Mouse (Mus musculus) intestine, embryonic 14.5 days (tissue): ENCODE measurements around the gene Kdm5a. TPM values are rescaled to one million over a fixed set of nuclear protein-coding genes. Genes with fewer than 3 reads are reported as not detected.

Experiments used
- ATAC-seq: fragments of 200-750 bp; cut with Nextera tagmentation; replicated peaks from 2 replicates; pipeline ENCODE4 v1.8.0; 2017; ENCODE audit warnings: low read depth, moderate number of reproducible peaks, moderate TSS enrichment, moderate library complexity; ENCODE audit not compliant: low FRiP score, low TSS enrichment
- DNase-seq: peaks from one replicate; pipeline ENCODE4 v3.0.0-alpha.2; 2018; ENCODE audit warnings: low spot score
- H3K27ac ChIP-seq: fragments of 300-500 bp; sonication (generic); 2 replicates; pipeline ENCODE4 v1.5.1; 2014; ENCODE audit warnings: low read depth, mild to moderate bottlenecking, control low read depth
- H3K27me3 ChIP-seq: fragments of 300-500 bp; sonication (generic); replicated peaks from 2 replicates; pipeline ENCODE4 v1.6.1; 2014; ENCODE audit warnings: low read length, control low read depth; ENCODE audit not compliant: control insufficient read depth, insufficient read depth
- H3K36me3 ChIP-seq: fragments of 300-500 bp; sonication (generic); 2 replicates; pipeline ENCODE4 v1.6.1; 2014; ENCODE audit warnings: low read length, control low read depth; ENCODE audit not compliant: control insufficient read depth, insufficient read depth
- H3K4me1 ChIP-seq: fragments of 300-500 bp; sonication (generic); replicated peaks from 2 replicates; pipeline ENCODE4 v1.6.1; 2014; ENCODE audit warnings: low read length, control low read depth, mixed read lengths; ENCODE audit not compliant: control insufficient read depth, insufficient read depth
- H3K4me2 ChIP-seq: fragments of 300-500 bp; sonication (generic); 2 replicates; pipeline ENCODE4 v1.6.1; 2014; ENCODE audit warnings: low read length
- H3K4me3 ChIP-seq: fragments of 300-500 bp; sonication (generic); 2 replicates; pipeline ENCODE4 v1.5.1; 2014; ENCODE audit warnings: low read depth, low read length, control low read depth, mixed read lengths
- H3K9ac ChIP-seq: fragments of 300-500 bp; sonication (generic); 2 replicates; pipeline ENCODE4 v1.6.1; 2014; ENCODE audit warnings: mild to moderate bottlenecking, low read length
- H3K9me3 ChIP-seq: fragments of 300-500 bp; sonication (generic); 2 replicates; pipeline ENCODE4 v1.6.1; 2016; ENCODE audit warnings: low read length, control low read depth; ENCODE audit not compliant: control insufficient read depth
- WGBS: fragments of 180-500 bp; shearing (Covaris S2); extraction: QIAGEN DNeasy Blood & Tissue Kit; methylation state at CpG from one replicate; pipeline ENCODE4 v1.1.7; 2014; 5-methylcytosine and 5-hydroxymethylcytosine counted together
- polyA plus RNA-seq: library from polyadenylated mRNA; unstranded; fragments of >200 nt; fragmentation: Nextera tagmentation; extraction: Ambion mirVana; gene quantifications from 2 replicates; pipeline ENCODE4 v1.2.1, GENCODE M21; 2014

Gene Kdm5a
- polyA plus RNA-seq, 1 experiment from 2014 or later: 50.6 TPM

DNA sequence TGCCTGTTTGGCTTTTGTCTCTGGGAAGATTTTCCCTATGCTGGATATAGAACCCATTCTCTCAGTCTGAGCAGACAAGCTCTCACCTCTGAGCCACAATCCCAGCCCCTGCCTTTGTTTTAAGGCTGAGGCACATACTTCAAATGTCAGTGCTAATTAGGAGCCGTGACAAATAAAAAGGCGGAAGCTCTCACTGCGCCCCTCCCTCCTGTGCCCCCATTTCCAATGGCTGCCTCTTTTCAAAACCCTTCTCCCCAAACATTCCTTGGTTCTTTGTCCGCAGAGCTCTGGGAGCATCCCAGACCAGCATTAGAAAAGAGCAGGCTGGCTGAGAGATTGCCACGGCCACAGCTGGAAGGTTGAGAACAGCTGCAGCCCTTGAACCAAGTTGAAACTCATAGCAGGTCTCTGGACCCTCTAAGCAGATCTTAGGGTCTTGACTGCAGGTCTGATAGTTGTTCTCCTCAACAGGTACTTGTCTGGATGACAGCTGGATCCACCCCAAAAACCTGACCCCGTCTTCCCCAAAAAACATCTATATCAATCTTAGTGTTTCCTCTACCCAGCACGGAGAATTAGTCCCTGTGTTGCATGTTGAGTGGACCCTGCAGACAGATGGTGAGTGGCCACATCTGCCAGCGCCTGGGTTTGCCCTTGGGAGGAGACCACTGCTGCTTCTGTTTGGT, 108.7 kb downstream of the Kdm5a start:
- DNase-seq: no peak
- H3K9ac ChIP-seq: no peak overlapping the region
- H3K27ac ChIP-seq: no peak overlapping the region
- no peaks in the 10 kb centered on the region for H3K9me3 ChIP-seq
- H3K27me3 ChIP-seq: no peaks in the 10 kb centered on the region
- no peak overlapping the region for H3K4me2 ChIP-seq
- 38% methylated on average over 8 of the region's 8 CpGs for WGBS
- no peak for ATAC-seq
- no peaks in the 10 kb centered on the region for H3K36me3 ChIP-seq
- H3K4me1 ChIP-seq: no peaks in the 10 kb centered on the region
- no peak overlapping the region for H3K4me3 ChIP-seq

- Histone ChIP-seq H3K4me3 (no peak overlapping the region), H3K27me3 (no peaks in the 10 kb centered on the region), H3K4me1 (no peaks in the 10 kb centered on the region), H3K27ac (no peak overlapping the region), H3K9me3 (no peaks in the 10 kb centered on the region), H3K36me3 (no peaks in the 10 kb centered on the region), H3K9ac (no peak overlapping the region), H3K4me2 (no peak overlapping the region)
- WGBS: 59% methylated on average over 5 of the region's 5 CpGs
- DNase-seq: no peak
- ATAC-seq: no peak
Measured at GRCm38 (mm10) chr6:120473427-120473826, 109.5 kb downstream of the Kdm5a start.

DNA sequence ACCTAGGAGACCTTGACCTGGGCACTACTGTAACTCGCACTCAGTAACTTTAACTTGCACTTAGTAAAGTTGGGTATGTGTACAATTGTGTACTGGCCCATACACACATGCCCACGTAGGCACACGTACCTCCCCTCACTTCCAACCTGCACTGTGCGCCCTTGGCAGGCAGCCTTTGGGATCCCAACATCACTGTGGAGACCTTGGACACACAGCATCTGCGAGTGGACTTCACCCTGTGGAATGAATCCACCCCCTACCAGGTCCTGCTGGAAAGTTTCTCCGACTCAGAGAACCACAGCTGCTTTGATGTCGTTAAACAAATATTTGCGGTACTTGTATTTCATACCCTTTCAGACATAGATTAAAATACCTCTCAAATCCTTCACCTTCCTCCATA, 111.4 kb downstream of the Kdm5a start:
- Histone ChIP-seq H3K36me3 (no peaks in the 10 kb centered on the region), H3K4me3 (no peak overlapping the region), H3K27me3 (no peaks in the 10 kb centered on the region), H3K4me1 (no peaks in the 10 kb centered on the region), H3K27ac (no peak overlapping the region), H3K4me2 (no peak overlapping the region), H3K9ac (no peak overlapping the region), H3K9me3 (no peaks in the 10 kb centered on the region)
- WGBS: 64% methylated on average over 8 of the region's 8 CpGs
- ATAC-seq (no peak), DNase-seq (no peak)

DNA sequence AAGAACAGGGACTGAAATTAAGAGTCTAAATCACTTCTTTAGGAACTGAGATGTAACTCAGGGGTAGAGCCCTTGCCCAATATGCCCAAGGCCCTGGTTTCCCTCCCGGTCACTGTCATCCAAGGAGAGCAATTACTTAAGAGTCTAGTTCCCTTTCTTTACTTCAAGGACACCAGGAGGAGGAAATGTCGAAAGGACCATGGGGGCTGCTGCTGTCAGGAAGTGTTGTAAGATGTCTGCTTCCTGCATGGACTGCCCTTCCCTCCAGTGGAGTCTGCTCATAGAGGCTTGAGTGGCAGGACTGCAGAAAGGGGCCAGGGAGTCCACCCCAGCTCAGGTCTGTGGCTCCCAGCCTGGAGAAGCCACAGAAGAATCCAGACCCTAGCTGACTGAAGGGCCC, 115.4 kb downstream of the Kdm5a start:
- Histone ChIP-seq H3K27ac (no peak overlapping the region), H3K9me3 (no peaks in the 10 kb centered on the region), H3K27me3 (no peaks in the 10 kb centered on the region), H3K9ac (no peak overlapping the region), H3K4me1 (no peaks in the 10 kb centered on the region), H3K4me3 (no peak overlapping the region), H3K36me3 (no peaks in the 10 kb centered on the region), H3K4me2 (no peak overlapping the region)
- ATAC-seq (no peak), DNase-seq (no peak)
- 93% methylated on average over 2 of the region's 2 CpGs for WGBS

DNA sequence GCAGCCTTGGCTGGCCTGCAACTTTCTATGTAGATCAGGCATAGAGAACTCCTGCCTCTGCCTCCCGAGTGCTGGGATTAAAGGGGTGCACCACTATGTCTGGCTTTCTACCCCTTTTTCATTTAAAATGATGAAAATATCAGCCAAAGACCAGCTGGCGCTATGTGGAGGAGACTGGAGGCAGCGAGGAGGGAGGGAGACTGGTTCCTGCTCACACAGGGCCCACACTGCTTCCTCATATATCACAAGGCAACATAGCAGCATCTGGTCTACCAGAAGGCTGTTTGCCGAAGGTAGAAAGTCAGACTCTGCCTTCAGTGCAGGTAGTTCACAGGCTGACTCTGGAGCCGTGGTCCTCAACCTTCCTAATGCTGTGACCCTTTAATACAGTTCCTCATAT, 116.4 kb downstream of the Kdm5a start:
- Histone ChIP-seq H3K27me3 (no peaks in the 10 kb centered on the region), H3K4me3 (no peak overlapping the region), H3K27ac (no peak overlapping the region), H3K9me3 (no peaks in the 10 kb centered on the region), H3K36me3 (no peaks in the 10 kb centered on the region), H3K9ac (no peak overlapping the region), H3K4me1 (no peaks in the 10 kb centered on the region), H3K4me2 (no peak overlapping the region)
- ATAC-seq (no peak), DNase-seq (no peak)
- 88% methylated on average over 5 of the region's 5 CpGs for WGBS

- no peaks in the 10 kb centered on the region for H3K4me1 ChIP-seq
- H3K4me3 ChIP-seq: no peak overlapping the region
- no peaks in the 10 kb centered on the region for H3K27me3 ChIP-seq
- no peaks in the 10 kb centered on the region for H3K9me3 ChIP-seq
- no peak overlapping the region for H3K9ac ChIP-seq
- H3K27ac ChIP-seq: no peak overlapping the region
- no peak overlapping the region for H3K4me2 ChIP-seq
- DNase-seq: no peak
- 89% methylated on average over 6 of the region's 6 CpGs for WGBS
- H3K36me3 ChIP-seq: no peaks in the 10 kb centered on the region
- no peak for ATAC-seq
Measured at GRCm38 (mm10) chr6:120481538-120481937, 117.6 kb downstream of the Kdm5a start.

- Histone ChIP-seq H3K27ac (no peak overlapping the region), H3K27me3 (no peaks in the 10 kb centered on the region), H3K9ac (no peak overlapping the region), H3K4me2 (no peak overlapping the region), H3K9me3 (no peaks in the 10 kb centered on the region), H3K4me3 (no peak overlapping the region), H3K36me3 (no peaks in the 10 kb centered on the region), H3K4me1 (no peaks in the 10 kb centered on the region)
- no peak for ATAC-seq
- 91% methylated on average over 14 of the region's 14 CpGs for WGBS
- no peak for DNase-seq
Measured at GRCm38 (mm10) chr6:120482021-120482420, 118.1 kb downstream of the Kdm5a start.

DNA sequence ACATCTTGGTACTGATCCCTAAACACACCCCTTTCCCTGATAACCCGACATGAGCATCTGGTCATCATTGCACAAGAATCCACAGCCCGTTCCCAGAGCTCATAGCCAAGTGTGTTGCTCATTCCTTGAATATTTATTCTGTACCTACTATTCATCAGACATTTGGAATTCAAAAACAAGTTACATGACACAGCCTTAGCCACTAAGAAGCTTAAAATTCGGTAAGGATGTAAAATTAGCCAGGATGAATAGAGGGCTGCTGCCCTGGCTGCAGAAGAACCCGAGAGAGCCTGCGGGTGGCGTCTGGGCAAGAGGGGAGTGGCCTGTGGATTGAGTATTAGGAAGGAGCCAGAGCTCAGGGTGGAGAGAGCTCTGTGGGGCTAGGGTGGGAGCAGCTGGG, 118.8 kb downstream of the Kdm5a start:
- no peak overlapping the region for H3K27ac ChIP-seq
- H3K27me3 ChIP-seq: no peaks in the 10 kb centered on the region
- no peaks in the 10 kb centered on the region for H3K4me1 ChIP-seq
- ATAC-seq (no peak), DNase-seq (no peak)
- no peak overlapping the region for H3K9ac ChIP-seq
- H3K4me2 ChIP-seq: no peak overlapping the region
- no peaks in the 10 kb centered on the region for H3K9me3 ChIP-seq
- WGBS: 40% methylated on average over 6 of the region's 6 CpGs
- no peak overlapping the region for H3K4me3 ChIP-seq
- H3K36me3 ChIP-seq: no peaks in the 10 kb centered on the region

DNA sequence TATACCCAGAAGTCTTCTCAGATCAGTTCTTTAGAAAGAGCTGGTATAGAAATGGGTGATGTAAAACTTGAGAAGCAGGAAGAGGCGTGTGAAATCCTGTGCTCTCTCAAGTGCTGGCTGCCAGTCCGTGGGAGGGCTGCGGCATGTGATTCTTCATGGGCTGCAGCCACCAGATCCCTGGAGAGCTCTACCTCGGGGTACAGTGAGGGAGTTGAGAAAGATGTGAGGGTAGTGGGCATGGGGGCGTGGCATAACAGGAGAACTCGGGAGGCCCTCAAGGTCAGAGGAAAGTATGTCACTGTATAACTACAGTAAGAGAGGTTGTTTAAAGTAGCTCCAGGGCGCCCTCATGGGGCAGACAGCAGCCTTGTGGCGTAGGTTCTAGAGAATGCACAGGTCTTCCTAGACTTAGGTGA, 119.3 kb downstream of the Kdm5a start:
- no peaks in the 10 kb centered on the region for H3K36me3 ChIP-seq
- 28% methylated on average over 8 of the region's 8 CpGs for WGBS
- no peak for DNase-seq
- H3K27ac ChIP-seq: no peak overlapping the region
- no peaks in the 10 kb centered on the region for H3K9me3 ChIP-seq
- H3K4me3 ChIP-seq: no peak overlapping the region
- ATAC-seq: no peak
- no peak overlapping the region for H3K4me2 ChIP-seq
- no peak overlapping the region for H3K9ac ChIP-seq
- H3K4me1 ChIP-seq: no peaks in the 10 kb centered on the region
- H3K27me3 ChIP-seq: no peaks in the 10 kb centered on the region
